Mouse (Mus musculus) ES-Bruce4 (cell line): ENCODE results near the gene Cartpt.

ENCODE experiments used
- CTCF ChIP-seq: IDR thresholded peaks from one replicate; pipeline ENCODE4 v1.8.1; 2011; ENCODE audit warnings: low read depth, low read length
- EP300 ChIP-seq: IDR thresholded peaks from 2 replicates; pipeline ENCODE4 v1.6.1; 2011; ENCODE audit warnings: low read depth, low read length; ENCODE audit not compliant: insufficient read depth
- POLR2A ChIP-seq: IDR thresholded peaks from one replicate; pipeline ENCODE4 v1.8.1; 2011; ENCODE audit warnings: low read length; ENCODE audit not compliant: insufficient read depth

DNA sequence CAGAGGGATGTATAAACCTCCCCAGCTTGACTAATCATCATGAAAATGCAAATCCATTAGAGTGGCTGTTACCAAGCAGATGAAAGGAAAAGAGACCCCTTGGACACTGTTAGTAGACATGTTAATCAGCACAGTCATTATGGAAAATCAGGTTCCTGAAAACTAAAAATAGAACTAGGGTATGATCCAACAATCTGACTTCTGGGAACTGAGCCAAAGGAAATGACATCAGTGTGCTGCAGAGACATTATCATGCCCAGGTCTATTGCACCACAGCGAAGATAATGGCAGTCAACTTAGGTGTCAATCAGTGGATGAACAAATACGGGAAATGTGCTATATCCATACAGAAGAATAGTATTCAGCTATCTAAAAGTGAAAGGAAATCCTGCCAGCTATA, 43.0 kb downstream of the Cartpt start:
- TF ChIP-seq CTCF (no peak), POLR2A (no peak), EP300 (no peak)
